Mouse (Mus musculus): Measurements from ENCODE around the gene Hmgn3.

Gene Hmgn3

GRCm38 (mm10) chr9:83098652-83099307, 47.7 kb downstream of the Hmgn3 start:
- DNase-seq (ENCODE audit: low spot score) = no peak

- DNase-seq (ENCODE audit: low spot score) = no peak
Measured at GRCm38 (mm10) chr9:83097816-83098215, 48.7 kb downstream of the Hmgn3 start.

- no peak for DNase-seq (ENCODE audit: low spot score)
Measured at GRCm38 (mm10) chr9:83094649-83095336, 51.7 kb downstream of the Hmgn3 start.

- DNase-seq (ENCODE audit: low spot score) = no peak
Measured at GRCm38 (mm10) chr9:83083790-83084469, 62.6 kb downstream of the Hmgn3 start.

GRCm38 (mm10) chr9:83083091-83083490, 63.4 kb downstream of the Hmgn3 start:
- no peak for DNase-seq (ENCODE audit: low spot score)

GRCm38 (mm10) chr9:83082296-83082695, 64.2 kb downstream of the Hmgn3 start:
- no peak for DNase-seq (ENCODE audit: low spot score)

GRCm38 (mm10) chr9:83079724-83080123, 66.8 kb downstream of the Hmgn3 start:
- no peak for DNase-seq (ENCODE audit: low spot score)

- no peak for DNase-seq (ENCODE audit: low spot score)
Measured at GRCm38 (mm10) chr9:83068246-83068645, 78.2 kb downstream of the Hmgn3 start.

- no peak for DNase-seq (ENCODE audit: low spot score)
Measured at GRCm38 (mm10) chr9:83061289-83061688, 85.2 kb downstream of the Hmgn3 start.

All from MN1 (cell line).